Mouse (Mus musculus): ENCODE results near the gene Tbccd1. TPM values are rescaled to one million over a fixed set of nuclear protein-coding genes. Genes with fewer than 3 reads are reported as not detected.

The Tbccd1 gene
- polyA plus RNA-seq, 1 experiment from 2014 or later = 27.7 TPM

- H3K36me3 ChIP-seq = no peaks in the 10 kb centered on the region
- no peak overlapping the region for H3K4me3 ChIP-seq (replicated peaks)
- no peak overlapping the region for H3K9ac ChIP-seq (replicated peaks)
- H3K9me3 ChIP-seq = no peaks in the 10 kb centered on the region
- no peak for ATAC-seq
- WGBS = 96% methylated on average over 3 of the region's 3 CpGs
- no peak overlapping the region for H3K4me2 ChIP-seq (replicated peaks)
- H3K4me1 ChIP-seq (replicated peaks) = no peaks in the 10 kb centered on the region
- H3K27me3 ChIP-seq = no peaks in the 10 kb centered on the region
- H3K27ac ChIP-seq = no peak overlapping the region
These were observed 90.1 kb downstream of the Tbccd1 start for GRCm38 (mm10) chr16:22767405-22767804.

GRCm38 (mm10) chr16:22766738-22767211 is 90.7 kb downstream of the Tbccd1 start:
- WGBS = 78% methylated on average over 16 of the region's 16 CpGs
- Histone ChIP-seq H3K36me3 (no peaks in the 10 kb centered on the region), H3K4me2 (replicated peaks) (no peak overlapping the region), H3K9me3 (no peaks in the 10 kb centered on the region), H3K9ac (replicated peaks) (no peak overlapping the region), H3K4me3 (replicated peaks) (no peak overlapping the region), H3K27me3 (no peaks in the 10 kb centered on the region), H3K4me1 (replicated peaks) (no peaks in the 10 kb centered on the region), H3K27ac (no peak overlapping the region)
- ATAC-seq = no peak

- 92% methylated on average over 7 of the region's 7 CpGs for WGBS
- no peak for ATAC-seq
- H3K4me2 ChIP-seq (replicated peaks) = no peak overlapping the region
- H3K27me3 ChIP-seq = no peaks in the 10 kb centered on the region
- H3K4me1 ChIP-seq (replicated peaks) = no peaks in the 10 kb centered on the region
- no peak overlapping the region for H3K9ac ChIP-seq (replicated peaks)
- H3K9me3 ChIP-seq = 0 out of 2 replicates have a peak, but pooled peaks cover under 1% of the 10 kb centered on the region
- H3K27ac ChIP-seq = no peak overlapping the region
- H3K36me3 ChIP-seq = no peaks in the 10 kb centered on the region
- H3K4me3 ChIP-seq (replicated peaks) = no peak overlapping the region
These were observed 91.9 kb downstream of the Tbccd1 start for GRCm38 (mm10) chr16:22765531-22765930.

Other genes starting within 250 kb of the Tbccd1 start
- 0.30 and 0.46 TPM in 2 replicates for gene Dgkg, start 200.4 kb downstream of the Tbccd1 start, polyA plus RNA-seq (2015; fragmentation: Nextera tagmentation; extraction: Ambion mirVana)
- gene Crygs, start 46.1 kb downstream of the Tbccd1 start, polyA plus RNA-seq (2015; fragmentation: Nextera tagmentation; extraction: Ambion mirVana) = not detected in 2 replicates
- 87.0 and 99.6 TPM in 2 replicates for gene Dnajb11, start 176 bp upstream of the Tbccd1 start, polyA plus RNA-seq (2015; fragmentation: Nextera tagmentation; extraction: Ambion mirVana)
- gene Ahsg, start 33.6 kb upstream of the Tbccd1 start, polyA plus RNA-seq (2015; fragmentation: Nextera tagmentation; extraction: Ambion mirVana) = 0.24 TPM in 1 of 2 replicates, not detected in the other
- not detected in 2 replicates for gene Fetub, start 60.7 kb upstream of the Tbccd1 start, polyA plus RNA-seq (2015; fragmentation: Nextera tagmentation; extraction: Ambion mirVana)
- 0.15 TPM in 1 of 2 replicates, not detected in the other for gene Hrg, start 93.4 kb upstream of the Tbccd1 start, polyA plus RNA-seq (2015; fragmentation: Nextera tagmentation; extraction: Ambion mirVana)
- not detected in 2 replicates for gene Kng2, start 171.8 kb upstream of the Tbccd1 start, polyA plus RNA-seq (2015; fragmentation: Nextera tagmentation; extraction: Ambion mirVana)
- 0.16 TPM in 1 of 2 replicates, not detected in the other for gene Kng1, start 200.2 kb upstream of the Tbccd1 start, polyA plus RNA-seq (2015; fragmentation: Nextera tagmentation; extraction: Ambion mirVana)
- 281 and 302 TPM in 2 replicates for gene Eif4a2, start 249.8 kb upstream of the Tbccd1 start, polyA plus RNA-seq (2015; fragmentation: Nextera tagmentation; extraction: Ambion mirVana)